Mouse (Mus musculus) urinary bladder, postnatal 25 days (tissue): ENCODE results near the gene Hist1h3f.
"Not testable (repeated sequence)": the region's sequence is repeated elsewhere in the genome, so short reads cannot be mapped to it uniquely, and the experiment has no call there.

Experiments used
- DNase-seq: peaks from one replicate; pipeline ENCODE4 v3.0.0; 2022; ENCODE audit warnings: low spot score

Hist1h3f gene

DNA sequence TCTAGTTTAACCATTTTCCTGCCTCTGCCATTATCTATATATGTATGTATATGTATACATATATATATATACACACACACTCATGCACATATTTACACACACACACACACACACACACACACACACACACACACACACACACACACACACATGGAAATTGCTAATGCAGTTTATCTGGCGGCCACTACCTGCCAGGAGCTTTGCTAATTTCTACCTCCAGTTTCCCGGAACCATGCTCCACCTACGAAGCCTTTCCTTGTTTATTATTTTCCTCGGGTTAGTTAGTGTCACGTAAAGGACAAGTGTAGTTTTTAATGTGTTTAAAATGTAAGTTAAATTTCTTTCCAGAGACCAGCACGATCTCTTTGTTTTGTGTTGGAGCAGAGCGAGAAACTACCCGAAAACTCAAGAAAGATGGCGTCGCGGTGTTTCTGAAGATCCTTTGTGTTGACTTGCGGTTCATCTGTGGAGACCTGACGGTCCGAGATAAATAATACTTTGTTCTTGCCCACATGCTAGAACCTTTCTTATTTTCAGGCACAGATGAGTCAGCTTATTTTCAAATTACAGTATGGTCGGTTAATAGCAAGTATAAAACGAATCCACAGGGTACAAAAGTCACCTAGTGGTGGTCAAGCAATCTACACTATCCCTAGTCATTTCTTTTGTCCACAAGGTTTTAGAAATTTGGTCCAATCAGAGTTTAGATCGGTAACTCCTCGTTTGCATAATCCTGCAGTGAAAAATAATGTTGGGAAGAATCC is 19.0 kb downstream of the Hist1h3f start:
- no peak for DNase-seq

DNA sequence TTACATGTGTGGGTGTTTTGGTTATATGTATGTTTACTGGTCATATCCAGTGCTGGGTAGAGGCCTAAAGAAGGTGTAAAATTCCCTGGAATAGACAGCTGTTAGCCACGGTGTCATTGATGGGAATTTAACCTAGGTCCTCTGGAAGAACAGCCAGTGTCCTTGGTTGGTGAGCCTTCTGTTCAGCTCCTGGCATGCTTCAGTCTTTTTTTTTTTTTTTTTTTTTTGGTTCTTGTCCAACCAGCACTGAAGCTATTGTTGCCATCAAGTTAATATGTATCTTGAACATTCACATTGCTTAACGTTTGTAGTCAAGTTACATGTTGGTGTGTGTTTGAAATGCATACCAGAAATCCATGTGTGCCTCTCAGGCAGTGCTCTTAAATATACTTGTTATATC is 20.6 kb downstream of the Hist1h3f start:
- no peak for DNase-seq

DNA sequence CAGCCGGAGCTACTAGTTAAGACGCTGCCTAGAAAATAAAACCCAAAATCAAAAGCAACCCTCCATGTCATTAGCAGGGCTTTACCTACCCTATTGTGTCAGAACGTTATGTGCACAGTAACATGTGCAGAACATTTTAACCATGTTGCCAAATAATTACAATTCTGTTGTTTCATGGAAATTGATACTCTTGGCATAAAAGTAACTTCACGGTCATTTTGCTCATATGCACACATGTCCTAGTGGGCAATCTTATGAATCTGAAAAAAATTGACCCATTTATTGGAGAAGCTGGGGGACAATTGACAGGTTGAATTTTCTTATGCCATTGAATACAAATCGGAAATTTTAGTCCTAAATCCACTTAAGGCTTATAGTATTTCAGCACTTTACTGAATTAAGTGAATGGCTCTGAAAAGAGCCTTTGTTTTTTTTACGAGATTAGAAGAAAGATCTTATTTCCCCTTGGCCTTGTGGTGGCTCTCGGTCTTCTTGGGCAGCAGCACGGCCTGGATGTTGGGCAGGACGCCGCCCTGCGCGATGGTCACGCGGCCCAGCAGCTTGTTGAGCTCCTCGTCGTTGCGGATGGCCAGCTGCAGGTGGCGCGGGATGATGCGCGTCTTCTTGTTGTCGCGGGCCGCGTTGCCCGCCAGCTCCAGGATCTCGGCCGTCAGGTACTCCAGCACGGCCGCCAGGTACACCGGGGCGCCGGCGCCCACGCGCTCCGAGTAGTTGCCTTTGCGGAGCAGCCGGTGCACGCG is 26.6 kb downstream of the Hist1h3f start:
- DNase-seq: not testable (repeated sequence)

DNA sequence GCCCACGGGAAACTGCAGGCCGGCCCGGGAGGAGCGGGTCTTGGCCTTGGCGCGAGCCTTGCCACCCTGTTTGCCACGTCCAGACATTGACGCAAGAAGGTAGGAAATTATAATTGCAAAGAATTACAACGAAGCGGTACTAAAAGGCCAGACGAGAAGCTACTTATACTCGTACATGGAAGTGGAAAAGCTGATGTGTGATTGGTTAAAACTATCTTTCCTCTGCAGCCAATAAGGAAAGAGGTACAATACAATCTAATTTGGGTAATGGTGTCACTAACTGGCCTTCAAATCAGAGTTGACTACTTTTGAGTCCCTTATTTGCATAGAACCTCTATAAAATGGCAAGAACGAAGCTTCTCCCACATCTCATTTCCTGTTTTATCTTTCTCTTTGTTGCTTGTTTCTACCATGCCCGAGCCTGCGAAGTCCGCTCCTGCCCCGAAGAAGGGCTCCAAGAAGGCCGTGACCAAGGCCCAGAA is 27.2 kb downstream of the Hist1h3f start, which contains the start of the genes Hist1h2ae and Hist1h2bg:
Hist1h2ae (minus strand) TSS at position 199 of the 482 bp plus-strand sequence.
Hist1h2bg (plus strand) TSS at position 375 of the 482 bp plus-strand sequence.
- DNase-seq: no peak

DNA sequence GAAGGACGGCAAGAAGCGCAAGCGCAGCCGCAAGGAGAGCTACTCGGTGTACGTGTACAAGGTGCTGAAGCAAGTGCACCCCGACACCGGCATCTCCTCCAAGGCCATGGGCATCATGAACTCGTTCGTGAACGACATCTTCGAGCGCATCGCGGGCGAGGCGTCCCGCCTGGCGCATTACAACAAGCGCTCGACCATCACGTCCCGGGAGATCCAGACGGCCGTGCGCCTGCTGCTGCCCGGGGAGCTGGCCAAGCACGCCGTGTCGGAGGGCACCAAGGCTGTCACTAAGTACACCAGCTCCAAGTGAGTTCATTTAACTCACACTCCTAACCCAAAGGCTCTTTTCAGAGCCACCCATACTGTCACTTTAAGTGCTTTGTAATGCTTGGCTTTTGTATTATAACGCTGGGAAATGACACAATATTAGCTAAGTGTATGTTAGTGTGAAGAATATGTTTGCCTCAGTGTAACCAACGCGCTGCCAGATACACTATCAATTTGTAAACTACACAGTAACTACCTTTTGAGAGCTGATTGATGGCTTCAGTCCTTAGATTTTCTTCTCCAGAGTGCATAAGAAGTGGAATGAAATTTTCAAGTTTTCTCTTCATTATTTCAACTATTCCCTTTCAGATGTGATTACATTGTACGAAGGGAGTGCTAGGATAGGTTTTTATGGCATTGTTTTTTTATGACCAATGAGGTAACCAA is 27.8 kb downstream of the Hist1h3f start:
- DNase-seq: not testable (repeated sequence)

DNA sequence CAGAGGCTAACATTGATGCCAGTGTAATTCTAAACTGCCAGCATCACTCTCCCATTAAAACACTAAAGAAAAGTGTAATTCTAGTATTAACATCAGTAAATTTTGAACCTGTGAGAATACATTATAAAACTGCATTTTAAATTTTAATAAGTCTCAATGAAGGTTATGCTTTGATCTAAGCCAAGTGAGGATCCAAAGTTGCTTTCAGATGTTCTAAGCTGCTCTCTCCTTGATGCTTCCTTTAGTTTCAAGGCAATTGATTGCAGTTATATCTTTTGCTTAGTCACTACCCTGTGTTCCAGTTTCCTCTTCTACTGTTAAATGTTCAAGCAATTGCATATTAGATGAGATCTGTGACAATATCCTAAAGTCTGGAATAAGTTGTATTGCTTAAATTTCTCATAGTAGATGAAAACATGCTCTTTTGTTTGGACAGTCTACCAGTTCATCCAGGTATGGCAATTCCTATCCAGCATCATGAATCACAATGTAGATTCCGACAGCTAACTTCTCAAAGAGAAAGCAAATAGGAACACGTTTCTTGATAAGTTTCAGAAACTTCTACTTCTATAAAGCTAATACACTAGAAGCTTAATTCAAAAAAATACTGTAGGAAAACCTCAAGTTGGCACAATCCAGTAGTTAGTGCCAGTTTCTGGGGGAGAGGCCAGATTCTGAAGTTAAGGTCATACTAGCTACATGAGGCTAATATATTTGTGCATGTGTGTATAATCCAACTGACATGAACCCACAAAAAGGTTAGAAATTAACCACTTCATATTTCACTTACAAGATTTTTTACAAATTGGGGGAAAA is 28.6 kb downstream of the Hist1h3f start:
- DNase-seq: no peak

DNA sequence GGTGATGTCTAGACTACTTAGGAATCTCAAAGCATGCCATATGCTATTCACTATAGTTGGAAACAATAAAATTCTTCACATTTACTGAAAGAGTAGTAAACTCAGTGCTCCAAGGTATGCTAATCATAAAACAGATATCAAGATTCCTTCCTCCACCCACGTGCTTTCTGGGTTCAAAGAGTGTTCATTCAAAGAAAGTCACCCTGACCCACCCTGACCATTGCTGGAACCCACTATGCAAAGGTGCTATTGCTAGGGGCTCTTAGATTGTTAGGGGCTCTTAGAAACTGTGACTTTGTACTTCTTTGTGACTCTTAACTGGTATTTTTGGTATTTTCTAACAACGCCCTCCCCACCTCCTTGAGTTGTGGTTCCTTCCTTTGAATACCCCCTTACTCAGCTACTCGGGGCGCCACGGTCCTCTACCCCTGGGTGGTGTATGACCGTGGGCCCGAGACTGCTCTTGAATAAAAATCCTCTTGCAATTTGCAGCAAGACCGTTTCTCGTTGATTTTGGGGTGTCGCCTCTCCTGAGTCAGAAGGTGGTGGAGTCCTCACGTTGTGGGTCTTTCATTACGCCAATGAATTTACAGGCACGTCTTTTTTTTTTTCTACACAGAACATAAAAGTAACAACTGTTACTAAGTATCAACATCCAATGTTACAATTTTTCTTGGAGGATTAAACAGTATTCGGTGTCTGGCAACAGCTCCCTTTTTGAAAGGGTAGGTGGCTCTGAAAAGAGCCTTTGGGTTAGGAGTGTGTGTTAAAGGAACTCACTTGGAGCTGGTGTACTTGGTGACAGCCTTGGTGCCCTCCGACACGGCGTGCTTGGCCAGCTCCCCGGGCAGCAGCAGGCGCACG is 29.4 kb downstream of the Hist1h3f start:
- not testable (repeated sequence) for DNase-seq

DNA sequence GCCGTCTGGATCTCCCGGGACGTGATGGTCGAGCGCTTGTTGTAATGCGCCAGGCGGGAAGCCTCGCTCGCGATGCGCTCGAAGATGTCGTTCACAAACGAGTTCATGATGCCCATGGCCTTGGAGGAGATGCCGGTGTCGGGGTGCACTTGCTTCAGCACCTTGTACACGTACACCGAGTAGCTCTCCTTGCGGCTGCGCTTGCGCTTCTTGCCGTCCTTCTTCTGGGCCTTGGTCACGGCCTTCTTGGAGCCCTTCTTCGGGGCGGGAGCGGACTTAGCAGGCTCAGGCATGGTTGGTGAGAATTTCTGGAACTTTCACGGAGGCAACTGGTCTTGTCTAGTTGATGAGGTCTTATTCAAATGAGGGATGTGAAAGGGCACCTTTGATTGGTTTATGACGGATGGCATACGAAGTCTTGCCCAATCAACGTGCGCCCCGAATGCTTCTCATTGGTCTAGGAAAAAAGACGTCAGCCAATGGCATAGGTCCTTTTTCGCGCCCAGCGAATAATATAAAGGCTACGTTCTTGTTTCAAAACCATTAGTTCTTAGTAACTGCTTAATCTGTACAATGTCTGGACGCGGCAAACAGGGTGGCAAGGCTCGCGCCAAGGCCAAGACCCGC is 30.2 kb downstream of the Hist1h3f start, which contains the start of the genes Hist1h2bf and Hist1h2ad:
Hist1h2bf (minus strand) TSS at position 299 of the 627 bp plus-strand sequence.
Hist1h2ad (plus strand) TSS at position 484 of the 627 bp plus-strand sequence.
- peak; percentile 66 for DNase-seq

DNA sequence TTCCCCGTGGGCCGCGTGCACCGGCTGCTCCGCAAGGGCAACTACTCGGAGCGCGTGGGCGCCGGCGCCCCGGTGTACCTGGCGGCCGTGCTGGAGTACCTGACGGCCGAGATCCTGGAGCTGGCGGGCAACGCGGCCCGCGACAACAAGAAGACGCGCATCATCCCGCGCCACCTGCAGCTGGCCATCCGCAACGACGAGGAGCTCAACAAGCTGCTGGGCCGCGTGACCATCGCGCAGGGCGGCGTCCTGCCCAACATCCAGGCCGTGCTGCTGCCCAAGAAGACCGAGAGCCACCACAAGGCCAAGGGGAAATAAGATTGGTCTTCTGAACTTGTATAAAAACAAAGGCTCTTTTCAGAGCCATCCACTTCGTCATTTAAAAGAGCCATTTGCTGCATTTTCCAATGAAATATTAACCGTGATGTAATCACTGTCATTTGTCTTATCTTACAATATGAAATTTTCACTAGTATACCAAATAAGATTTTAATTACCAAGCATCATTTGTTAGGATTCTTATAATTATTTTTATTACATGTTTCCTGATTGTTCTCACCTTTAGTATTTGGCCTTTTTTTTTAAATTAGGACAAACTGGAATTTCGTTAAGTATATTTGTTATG is 30.8 kb downstream of the Hist1h3f start:
- not testable (repeated sequence) for DNase-seq

DNA sequence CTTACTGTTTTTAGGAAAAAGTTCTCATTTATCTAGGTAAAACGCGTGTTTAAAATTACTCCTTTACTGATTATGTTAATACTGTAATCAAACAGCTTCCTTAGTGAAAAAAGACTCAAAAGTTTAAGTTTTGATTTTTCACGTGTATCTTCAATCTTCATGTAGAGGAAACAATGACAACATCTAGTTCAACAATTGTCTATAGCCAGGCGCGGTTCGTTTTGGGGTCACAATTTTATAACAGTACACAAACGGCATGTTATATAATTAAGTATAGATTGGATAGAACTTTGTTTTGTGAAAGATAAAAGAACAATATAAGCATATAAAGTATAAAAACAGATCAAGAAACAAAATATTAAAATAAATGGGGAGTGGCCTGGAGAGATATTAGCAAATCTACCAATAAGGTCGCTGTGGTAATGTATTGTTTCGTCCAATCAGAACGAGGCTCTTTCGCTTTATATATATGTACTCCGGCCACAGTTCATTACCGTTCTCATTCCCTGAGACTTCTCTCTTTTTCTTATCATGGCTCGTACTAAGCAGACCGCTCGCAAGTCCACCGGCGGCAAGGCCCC is 31.5 kb downstream of the Hist1h3f start, which contains the start of gene Hist1h3d:
Hist1h3d (plus strand) TSS at position 493 of the 581 bp plus-strand sequence.
- DNase-seq: no peak

DNA sequence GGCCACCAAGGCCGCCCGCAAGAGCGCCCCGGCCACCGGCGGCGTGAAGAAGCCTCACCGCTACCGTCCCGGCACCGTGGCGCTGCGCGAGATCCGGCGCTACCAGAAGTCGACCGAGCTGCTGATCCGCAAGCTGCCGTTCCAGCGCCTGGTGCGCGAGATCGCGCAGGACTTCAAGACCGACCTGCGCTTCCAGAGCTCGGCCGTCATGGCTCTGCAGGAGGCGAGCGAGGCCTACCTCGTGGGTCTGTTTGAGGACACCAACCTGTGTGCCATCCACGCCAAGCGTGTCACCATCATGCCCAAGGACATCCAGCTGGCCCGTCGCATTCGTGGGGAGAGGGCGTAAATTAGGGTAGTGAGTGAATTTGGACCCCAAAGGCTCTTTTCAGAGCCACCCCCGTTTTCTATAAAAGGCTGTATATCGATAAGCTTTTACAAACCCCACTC is 32.0 kb downstream of the Hist1h3f start:
- not testable (repeated sequence) for DNase-seq

DNA sequence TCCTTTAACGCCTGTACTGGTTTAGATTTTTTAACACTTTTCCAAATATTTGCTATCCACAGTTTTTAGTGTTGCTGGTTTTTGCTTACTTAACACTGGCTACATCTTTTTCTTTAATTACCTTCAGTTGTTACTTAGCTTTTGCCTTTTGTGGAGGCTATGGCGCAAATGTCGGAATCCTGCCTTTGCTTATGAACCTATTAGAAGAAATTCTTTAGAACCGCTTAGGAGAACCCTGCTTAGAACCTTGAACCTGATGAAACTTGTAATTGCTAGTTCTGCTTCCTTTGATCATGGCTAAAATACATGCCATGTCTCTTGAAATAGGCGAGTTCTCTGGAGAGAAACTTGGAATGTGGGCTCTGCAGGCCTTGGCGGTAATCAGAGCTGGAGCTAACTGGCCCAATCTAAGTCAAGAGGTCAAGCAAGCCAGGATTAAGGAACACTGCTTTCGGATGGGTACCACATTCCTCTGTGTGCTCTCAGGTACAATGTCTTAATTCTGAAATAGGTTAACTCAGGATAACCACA is 32.6 kb downstream of the Hist1h3f start:
- DNase-seq: no peak

DNA sequence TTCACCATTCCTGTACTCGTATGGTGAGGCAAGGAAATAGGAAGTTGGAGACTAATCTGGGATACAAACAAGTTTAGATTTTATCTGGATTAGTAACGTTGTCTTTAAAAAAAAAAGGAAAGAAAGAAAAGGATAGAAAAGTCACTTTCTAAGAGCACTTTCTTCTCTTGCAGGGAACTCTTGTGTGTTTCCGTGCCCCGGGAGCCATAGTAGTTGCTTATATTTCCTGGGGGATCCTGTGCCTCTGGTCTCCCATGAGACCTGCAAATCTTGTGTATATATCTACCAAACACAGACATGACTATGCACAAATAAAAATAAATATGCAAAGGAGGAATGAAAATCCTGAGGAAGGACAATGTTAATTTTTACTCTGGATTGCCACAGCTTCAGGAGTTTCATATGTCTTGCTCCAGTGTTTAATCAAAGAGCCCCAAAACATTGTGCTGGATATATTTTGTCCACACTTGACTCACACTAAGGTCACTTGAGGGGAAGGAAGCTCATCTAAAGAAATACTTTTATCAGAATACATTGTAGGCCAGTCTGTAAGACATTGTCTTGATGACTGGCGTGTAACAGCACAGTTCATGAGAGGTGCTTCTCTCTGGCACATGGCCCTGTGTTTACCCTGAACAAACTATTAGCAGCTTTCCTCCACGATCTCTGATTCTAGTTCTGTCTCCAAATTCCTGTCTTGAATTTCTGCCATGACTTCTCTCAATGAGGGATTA is 33.2 kb downstream of the Hist1h3f start:
- no peak for DNase-seq

DNA sequence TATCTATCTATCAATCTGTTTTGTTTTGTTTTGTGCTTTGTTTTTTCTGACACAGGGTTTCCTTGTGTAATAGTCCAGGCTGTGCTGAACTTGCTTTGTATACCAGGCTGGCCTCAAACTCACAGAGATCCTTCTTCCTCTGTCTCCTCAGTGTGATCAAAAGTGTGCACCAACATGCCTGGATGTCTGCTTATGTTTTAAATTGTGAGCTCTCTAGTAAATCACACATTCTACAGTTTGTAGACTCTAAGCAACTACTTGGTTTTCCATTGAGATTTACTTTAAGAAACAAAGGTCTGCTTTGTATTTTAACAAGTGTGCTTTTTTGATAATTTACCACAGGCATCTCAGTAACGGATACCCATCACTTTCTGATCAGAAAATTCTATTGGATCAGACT is 34.0 kb downstream of the Hist1h3f start:
- no peak for DNase-seq

DNA sequence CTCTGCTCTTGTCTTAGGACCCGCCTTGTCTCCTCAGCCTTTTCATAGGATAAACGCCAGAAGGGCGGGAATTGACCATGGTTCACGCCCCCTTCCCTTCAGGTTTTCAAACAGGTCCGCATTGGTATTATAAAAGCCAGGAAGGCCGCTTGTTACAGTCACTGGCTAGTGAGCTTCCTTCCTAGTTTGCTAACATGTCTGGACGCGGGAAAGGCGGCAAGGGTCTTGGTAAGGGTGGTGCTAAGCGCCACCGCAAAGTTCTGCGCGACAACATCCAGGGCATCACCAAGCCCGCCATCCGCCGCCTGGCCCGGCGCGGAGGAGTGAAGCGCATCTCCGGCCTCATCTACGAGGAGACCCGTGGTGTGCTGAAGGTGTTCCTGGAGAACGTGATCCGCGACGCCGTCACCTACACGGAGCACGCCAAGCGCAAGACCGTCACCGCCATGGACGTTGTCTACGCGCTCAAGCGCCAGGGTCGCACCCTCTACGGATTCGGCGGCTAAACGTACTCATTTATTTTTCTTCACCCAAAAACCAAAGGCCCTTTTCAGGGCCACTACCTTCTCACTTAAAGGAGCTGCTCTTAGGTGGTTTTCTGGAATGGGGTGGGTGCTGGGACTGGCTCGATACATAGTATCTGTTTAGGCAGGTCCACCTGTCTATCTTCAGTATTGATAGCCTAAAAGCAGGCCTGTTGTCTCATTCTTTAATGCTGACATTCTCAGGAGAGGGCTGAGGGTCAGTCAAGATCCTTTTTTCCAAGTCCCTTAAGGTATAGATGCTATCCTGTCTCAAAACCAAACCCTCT is 37.8 kb downstream of the Hist1h3f start, which contains the start of gene Hist1h4d:
Hist1h4d (plus strand) TSS at position 191 of the 811 bp plus-strand sequence.
- peak; percentile 94 for DNase-seq

DNA sequence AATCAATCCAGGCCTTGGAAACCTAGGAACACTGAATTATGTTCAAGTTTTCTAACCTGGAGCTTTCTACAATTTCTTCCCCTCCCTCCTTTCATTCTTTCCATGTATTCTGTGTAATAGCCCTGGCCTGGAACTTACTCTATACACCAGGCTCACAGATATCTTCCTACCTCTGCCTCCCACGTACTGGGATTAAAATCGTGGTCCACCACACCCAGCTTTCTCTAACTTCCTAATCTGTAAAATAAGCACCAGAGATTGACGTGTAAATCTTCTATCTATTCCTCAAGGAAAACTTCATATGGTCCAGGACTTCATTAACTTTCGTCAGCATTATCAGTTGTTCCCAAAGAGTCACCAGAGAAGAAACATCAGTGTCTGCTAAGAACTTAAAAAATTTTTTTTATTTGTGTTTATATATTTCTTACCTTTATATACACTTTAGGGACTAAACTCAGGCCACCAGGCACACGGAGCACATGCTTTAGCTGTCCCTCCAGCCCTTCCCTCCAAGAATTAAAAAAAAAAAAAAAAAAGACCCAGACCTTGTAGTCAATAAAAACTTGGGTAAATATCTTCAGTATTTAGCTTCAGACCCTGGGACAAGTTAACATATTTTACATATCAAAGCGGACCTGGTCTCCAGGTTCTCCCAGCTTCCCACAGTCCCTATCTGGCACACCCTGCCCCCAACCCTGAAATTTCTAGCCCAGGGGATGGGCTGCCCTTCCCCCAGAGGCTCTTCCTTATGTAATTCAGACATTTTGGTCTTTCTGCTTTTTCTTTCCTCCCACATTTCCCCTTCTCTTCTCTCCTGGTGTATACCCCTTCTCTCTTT is 38.6 kb downstream of the Hist1h3f start:
- no peak for DNase-seq
